Mouse (Mus musculus) layer of hippocampus, adult 18-20 months (tissue): ENCODE measurements around the gene Bmpr2. TPM values are rescaled to one million over a fixed set of nuclear protein-coding genes. Genes with fewer than 3 reads are reported as not detected.
A peak's percentile ranks its signal among the peaks of the same experiment; 100 is the strongest.

ENCODE experiments used
- DNase-seq, 2 experiments: peaks; one replicate each; pipeline ENCODE4 v3.0.0; 2022; ENCODE audit warnings: low spot score in 2 of 2
- total RNA-seq, 2 experiments: library from RNA; stranded (reverse); gene quantifications; 2 replicates each; pipeline ENCODE4 v1.2.3; 2021

Bmpr2 gene
- total RNA-seq, 2 experiments from 2014 or later = 87.9 to 90.0 TPM

GRCm38 (mm10) chr1:59789741-59790140 lies 26.5 kb downstream of the Bmpr2 start:
- no peak for DNase-seq

DNA sequence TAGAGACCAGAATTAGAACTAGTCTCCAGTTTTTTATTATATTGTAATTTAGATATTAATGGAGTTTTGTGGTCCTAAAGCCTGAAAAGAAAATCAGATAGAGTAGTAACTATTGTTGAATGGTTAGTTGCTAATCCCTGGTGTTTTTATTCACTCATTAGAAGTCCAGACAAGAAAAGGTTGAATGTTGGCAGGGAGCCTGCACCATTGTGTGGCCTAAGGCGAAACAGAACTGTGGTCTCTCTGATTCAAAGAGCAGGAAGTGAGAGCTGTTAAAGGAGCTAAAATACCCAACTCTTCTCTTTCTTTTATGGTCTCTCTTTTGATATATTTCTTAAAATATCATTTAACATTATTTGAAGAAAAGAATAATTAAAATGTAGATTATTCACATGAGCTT lies 32.1 kb downstream of the Bmpr2 start:
- DNase-seq = peak in 1 of 2 experiments; percentile 44

DNA sequence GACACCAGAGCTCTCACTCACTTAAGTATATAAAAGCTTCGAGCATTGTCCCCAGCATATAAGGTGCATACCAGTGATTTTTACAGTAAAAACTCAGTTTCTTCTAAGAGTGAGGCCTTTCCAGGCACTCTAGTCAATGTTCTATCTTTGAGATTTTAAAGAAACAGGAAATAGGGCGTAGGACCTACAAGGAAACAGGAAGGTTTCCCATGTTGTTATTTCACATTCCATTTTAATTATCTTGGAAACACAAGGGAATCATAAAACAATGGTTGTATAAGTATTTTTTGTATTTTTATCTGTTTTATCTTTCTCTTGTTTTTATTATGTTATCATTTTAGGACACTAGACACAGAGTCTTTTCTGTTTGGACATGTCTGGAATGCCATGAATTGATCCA lies 34.7 kb downstream of the Bmpr2 start:
- no peak for DNase-seq

GRCm38 (mm10) chr1:59804363-59804762 lies 41.2 kb downstream of the Bmpr2 start:
- no peak for DNase-seq

- no peak for DNase-seq
Measured at GRCm38 (mm10) chr1:59809921-59810320, 46.7 kb downstream of the Bmpr2 start.

DNA sequence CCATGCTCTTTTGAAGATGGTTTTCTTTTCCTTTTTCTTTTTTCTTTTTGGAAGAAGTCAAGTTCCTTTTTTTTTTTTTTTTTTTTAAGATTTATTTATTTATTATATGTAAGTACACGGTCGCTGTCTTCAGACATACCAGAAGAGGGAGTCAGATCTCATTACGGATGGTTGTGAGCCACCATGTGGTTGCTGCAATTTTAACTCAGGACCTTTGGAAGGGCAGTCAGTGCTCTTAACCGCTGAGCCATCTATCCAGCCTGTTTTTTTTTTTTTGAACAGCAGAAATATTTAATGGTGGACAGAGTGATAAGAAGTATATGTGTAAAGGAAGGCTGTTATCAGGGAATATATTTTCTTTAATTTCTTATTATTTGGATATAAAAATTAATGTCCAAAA lies 49.6 kb downstream of the Bmpr2 start:
- no peak for DNase-seq

DNA sequence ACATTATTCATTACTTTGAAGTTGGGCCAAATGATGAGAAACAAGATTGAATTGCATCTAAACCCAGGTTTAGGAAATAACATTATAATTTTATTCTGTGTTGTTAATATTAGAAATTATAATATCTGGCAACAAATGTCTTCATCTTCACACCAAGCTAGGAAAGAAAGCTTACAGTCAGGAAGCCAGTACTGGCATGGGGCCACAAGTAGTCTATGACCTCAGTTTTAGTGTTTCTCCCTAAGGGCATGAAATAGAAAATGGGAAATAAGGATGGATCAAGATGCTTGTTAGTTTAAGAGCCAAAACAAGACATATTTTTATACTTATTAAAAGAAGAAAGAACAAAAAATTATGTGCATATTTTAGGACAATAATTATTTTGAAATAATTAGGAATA lies 62.2 kb downstream of the Bmpr2 start:
- no peak for DNase-seq

DNA sequence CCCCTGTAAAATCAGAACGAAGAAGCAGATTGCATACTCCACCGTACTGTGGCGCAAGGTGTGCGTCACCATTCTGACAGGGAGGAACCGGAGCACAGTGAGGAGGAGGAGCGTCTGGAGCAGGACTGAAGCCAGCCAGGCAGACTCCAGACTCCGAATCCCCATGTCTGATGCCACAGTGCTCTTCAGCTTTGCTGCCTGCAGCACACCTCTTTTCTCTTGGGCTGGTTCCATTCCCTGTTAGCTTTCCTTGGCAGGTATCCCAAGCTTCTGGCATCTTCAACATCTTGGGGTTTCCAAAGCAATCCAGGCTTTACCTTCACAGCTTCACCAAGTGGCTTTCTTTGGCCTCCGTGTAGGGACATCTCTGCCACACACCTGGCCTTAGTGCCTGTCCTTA lies 63.4 kb downstream of the Bmpr2 start:
- DNase-seq = peak in 1 of 2 experiments; percentile 43

DNA sequence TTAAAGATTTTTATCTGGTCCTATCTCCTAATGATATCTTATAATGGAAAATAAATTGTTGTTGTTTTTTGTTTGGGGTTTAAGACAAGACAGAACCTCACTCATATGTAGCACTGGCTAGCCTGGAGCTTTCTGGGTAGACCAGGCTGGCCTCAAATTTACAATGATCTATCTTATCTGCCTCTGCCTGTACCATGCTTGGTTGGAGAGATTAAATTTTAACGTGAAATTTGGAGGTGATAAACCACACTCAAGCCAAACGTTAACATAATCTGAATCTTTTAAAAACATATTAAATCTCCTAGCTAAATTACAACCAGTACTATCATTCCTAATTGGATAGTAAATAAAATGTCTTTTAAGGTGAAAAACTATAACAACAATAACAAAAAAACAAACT lies 66.2 kb downstream of the Bmpr2 start:
- DNase-seq = no peak

GRCm38 (mm10) chr1:59830194-59830593 lies 67.0 kb downstream of the Bmpr2 start:
- DNase-seq = no peak

GRCm38 (mm10) chr1:59833723-59834122 lies 70.5 kb downstream of the Bmpr2 start:
- peak; percentile 11 to 59 for DNase-seq

DNA sequence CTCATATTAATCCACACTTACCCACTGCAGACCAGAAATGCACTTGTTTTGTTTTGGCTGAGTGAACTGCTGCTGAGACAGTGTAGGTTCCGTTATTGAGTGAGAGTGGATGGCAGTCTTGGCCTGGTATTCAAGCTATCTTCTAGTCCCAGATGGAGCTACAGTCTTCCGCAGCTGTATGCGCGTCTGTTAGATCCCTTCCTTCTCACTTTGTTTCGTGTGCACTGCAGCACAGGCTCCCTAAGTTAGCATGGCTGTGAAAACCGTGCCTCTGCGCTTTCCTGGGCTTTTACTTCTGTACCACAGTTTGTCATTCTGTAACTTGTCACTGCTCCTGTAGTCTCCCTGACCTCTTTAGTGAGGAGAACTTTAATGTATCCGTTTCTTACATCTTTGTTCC lies 85.1 kb downstream of the Bmpr2 start:
- peak in 1 of 2 experiments; percentile 29 for DNase-seq

- no peak for DNase-seq
Measured at GRCm38 (mm10) chr1:59859046-59859445, 95.8 kb downstream of the Bmpr2 start.

- DNase-seq = no peak
Measured at GRCm38 (mm10) chr1:59862144-59862543, 98.9 kb downstream of the Bmpr2 start.

DNA sequence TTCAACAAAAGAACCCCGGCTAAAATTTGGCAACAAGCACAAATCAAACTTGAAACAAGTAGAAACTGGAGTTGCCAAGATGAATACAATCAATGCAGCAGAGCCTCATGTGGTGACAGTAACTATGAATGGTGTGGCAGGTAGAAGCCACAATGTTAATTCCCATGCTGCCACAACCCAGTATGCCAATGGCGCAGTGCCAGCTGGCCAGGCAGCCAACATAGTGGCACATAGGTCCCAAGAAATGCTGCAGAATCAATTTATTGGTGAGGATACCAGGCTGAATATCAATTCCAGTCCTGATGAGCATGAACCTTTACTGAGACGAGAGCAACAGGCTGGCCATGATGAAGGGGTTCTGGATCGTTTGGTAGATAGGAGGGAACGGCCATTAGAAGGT lies 104.8 kb downstream of the Bmpr2 start:
- no peak for DNase-seq

- DNase-seq = no peak
Measured at GRCm38 (mm10) chr1:59874023-59874422, 110.8 kb downstream of the Bmpr2 start.

GRCm38 (mm10) chr1:59878098-59878497 lies 114.9 kb downstream of the Bmpr2 start:
- DNase-seq = no peak

- DNase-seq = peak; percentile 39 to 81
Measured at GRCm38 (mm10) chr1:59883349-59884134, 120.3 kb downstream of the Bmpr2 start.

DNA sequence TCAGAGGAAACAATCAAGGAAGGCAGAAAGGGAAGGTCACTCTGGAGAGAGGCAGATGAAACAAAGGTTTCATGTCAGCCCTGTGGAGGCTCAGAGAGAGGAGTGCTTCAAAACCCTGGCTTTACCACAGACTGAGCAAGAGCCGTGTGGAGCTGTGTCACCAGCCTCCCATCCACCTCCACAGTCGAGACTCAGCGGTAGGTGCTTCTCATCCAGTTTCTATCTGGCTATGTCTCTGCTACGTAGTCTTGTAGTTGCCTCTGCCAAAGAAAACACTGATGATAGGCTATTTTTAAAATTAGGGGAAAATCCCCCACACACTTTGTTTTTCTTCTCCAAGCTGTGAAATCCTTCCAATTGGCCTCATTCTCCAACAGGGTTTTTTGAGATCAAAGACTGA lies 123.7 kb downstream of the Bmpr2 start:
- no peak for DNase-seq

- no peak for DNase-seq
Measured at GRCm38 (mm10) chr1:59888018-59888417, 124.8 kb downstream of the Bmpr2 start.

- no peak for DNase-seq
Measured at GRCm38 (mm10) chr1:59891185-59891584, 128.0 kb downstream of the Bmpr2 start.

GRCm38 (mm10) chr1:59892777-59893176 lies 129.6 kb downstream of the Bmpr2 start:
- no peak for DNase-seq

DNA sequence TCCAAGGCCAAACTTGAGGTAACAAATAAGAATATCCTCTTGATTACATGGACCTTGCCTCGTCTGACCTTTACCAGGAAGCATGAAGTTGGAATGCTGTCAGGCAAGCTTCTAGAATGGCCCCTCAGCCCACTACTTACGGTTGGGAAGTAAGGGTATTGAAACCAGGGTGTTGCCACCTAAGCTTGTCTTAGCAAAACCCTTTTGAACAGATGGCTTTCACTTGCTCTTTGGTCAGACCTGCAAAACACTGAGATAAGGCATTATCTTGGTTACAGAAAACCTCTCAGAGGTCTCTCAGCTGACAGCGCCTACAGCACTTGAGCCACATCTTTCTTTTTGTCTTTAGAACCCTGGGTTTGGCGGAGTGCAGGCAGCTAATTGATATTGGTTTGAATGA lies 130.8 kb downstream of the Bmpr2 start:
- DNase-seq = no peak
